Mouse (Mus musculus) stomach, postnatal 0 days (tissue): Measurements from ENCODE around the gene Angptl4.
"Not testable (repeated sequence)": the region's sequence is repeated elsewhere in the genome, so short reads cannot be mapped to it uniquely, and the experiment has no call there.

Experiments
- CTCF ChIP-seq: IDR thresholded peaks from 2 replicates; pipeline ENCODE4 v1.5.1; 2016; ENCODE audit warnings: antibody characterized with exemption, low read depth, mild to moderate bottlenecking, moderate library complexity
- EP300 ChIP-seq: optimal IDR thresholded peaks from 2 replicates; pipeline ENCODE3; 2016; ENCODE audit warnings: antibody characterized with exemption

DNA sequence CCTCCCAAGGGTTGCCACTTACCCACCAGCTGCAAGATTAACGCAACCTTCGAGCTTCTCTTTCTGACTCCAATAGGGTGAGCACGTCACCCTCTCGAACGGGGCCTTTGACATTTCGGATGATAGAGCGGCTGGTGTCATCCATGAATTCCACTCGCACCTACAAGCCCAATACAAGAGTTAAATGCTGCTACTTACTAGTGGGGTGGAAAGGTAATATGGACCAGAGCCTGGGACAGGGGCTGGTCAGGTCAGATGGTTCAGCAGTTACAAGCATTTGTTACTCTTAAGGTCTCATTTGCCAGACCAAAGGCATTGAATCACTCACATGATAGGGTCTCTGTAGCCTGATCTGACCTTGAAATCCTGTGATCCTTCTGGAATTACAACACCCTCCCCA is 41.5 kb upstream of the Angptl4 start:
- TF ChIP-seq EP300, CTCF: not testable (repeated sequence)
